Mouse (Mus musculus) C2C12 (cell line): ENCODE results near the gene Brd9. TPM values are rescaled to one million over a fixed set of nuclear protein-coding genes. Genes with fewer than 3 reads are reported as not detected.

Experiments
- H3K27me3 ChIP-seq: one replicate; pipeline ENCODE4 v1.6.1; 2011; ENCODE audit not compliant: control insufficient read depth, insufficient read depth, insufficient read length
- H3K36me3 ChIP-seq: one replicate; pipeline ENCODE4 v1.6.1; 2011; ENCODE audit not compliant: control insufficient read depth, insufficient read depth
- H3K4me3 ChIP-seq: one replicate; pipeline ENCODE4 v1.5.1; 2011; ENCODE audit warnings: mild to moderate bottlenecking, control low read depth; ENCODE audit not compliant: poor library complexity, insufficient read depth, severe bottlenecking
- H3K79me2 ChIP-seq: one replicate; pipeline ENCODE4 v1.6.1; 2011; ENCODE audit not compliant: control insufficient read depth, insufficient read depth
- H3K79me3 ChIP-seq: one replicate; pipeline ENCODE4 v1.6.1; 2011; ENCODE audit warnings: low read depth, control low read depth
- H3ac ChIP-seq: one replicate; pipeline ENCODE3; 2011; ENCODE audit warnings: low read depth; ENCODE audit not compliant: control insufficient read depth, insufficient read length
- CEBPB ChIP-seq: IDR thresholded peaks from one replicate; pipeline ENCODE4 v1.6.1; 2011; ENCODE audit warnings: low read depth, mild to moderate bottlenecking, control low read depth, moderate library complexity
- CTCF ChIP-seq: IDR thresholded peaks from one replicate; pipeline ENCODE4 v1.5.1; 2011; ENCODE audit not compliant: control insufficient read depth, insufficient read depth, insufficient read length
- FOSL1 ChIP-seq: IDR thresholded peaks from one replicate; pipeline ENCODE4 v1.8.0; 2011; ENCODE audit warnings: mild to moderate bottlenecking, low read length; ENCODE audit not compliant: poor library complexity, insufficient read depth, severe bottlenecking
- MAX ChIP-seq: IDR thresholded peaks from one replicate; pipeline ENCODE4 v1.6.1; 2011; ENCODE audit warnings: mild to moderate bottlenecking, control low read depth
- MYOD1 ChIP-seq: IDR thresholded peaks from one replicate; pipeline ENCODE4 v1.6.1; 2011; ENCODE audit warnings: low read depth; ENCODE audit not compliant: control insufficient read depth, insufficient read length
- MYOG ChIP-seq: IDR thresholded peaks from one replicate; pipeline ENCODE4 v1.6.1; 2011; ENCODE audit not compliant: control insufficient read depth, insufficient read length; ENCODE audit errors: extremely low read depth
- USF1 ChIP-seq: IDR thresholded peaks from one replicate; pipeline ENCODE4 v1.6.1; 2011; ENCODE audit warnings: low read depth, mild to moderate bottlenecking, control low read depth, moderate library complexity
- long read RNA-seq, 2 experiments: library from polyadenylated mRNA; unstranded; transcript quantifications; one replicate each; pipeline ENCODE4 v2.0.0; 2019 to 2020
- polyA plus RNA-seq: library from polyadenylated mRNA; unstranded; fragments of >200 nt; fragmentation: generic; extraction: Trizol; gene quantifications from one replicate; pipeline ENCODE4 v1.2.1, GENCODE M21; 2012; ENCODE audit warnings: missing spikeins

Gene Brd9
- 22.7 TPM for polyA plus RNA-seq
- long read RNA-seq, experiment 1, transcript Brd9-206 (16 exons, 2,430 nt) = minor isoform, 5 of 44 reads
- long read RNA-seq, experiment 1, transcript Brd9-201 (16 exons, 2,407 nt) = major isoform, 23 of 44 reads
- long read RNA-seq, experiment 1, partial matches to known transcripts = 10 of 44 reads
- long read RNA-seq, experiment 1, other reads (novel, unspliced or antisense) = 6 of 44 reads
- long read RNA-seq, experiment 2, transcript Brd9-201 (16 exons, 2,407 nt) = major isoform, 65 of 116 reads
- long read RNA-seq, experiment 2, transcript Brd9-206 (16 exons, 2,430 nt) = minor isoform, 15 of 116 reads
- long read RNA-seq, experiment 2, partial matches to known transcripts = 9 of 116 reads
- long read RNA-seq, experiment 2, other reads (novel, unspliced or antisense) = 26 of 116 reads

DNA sequence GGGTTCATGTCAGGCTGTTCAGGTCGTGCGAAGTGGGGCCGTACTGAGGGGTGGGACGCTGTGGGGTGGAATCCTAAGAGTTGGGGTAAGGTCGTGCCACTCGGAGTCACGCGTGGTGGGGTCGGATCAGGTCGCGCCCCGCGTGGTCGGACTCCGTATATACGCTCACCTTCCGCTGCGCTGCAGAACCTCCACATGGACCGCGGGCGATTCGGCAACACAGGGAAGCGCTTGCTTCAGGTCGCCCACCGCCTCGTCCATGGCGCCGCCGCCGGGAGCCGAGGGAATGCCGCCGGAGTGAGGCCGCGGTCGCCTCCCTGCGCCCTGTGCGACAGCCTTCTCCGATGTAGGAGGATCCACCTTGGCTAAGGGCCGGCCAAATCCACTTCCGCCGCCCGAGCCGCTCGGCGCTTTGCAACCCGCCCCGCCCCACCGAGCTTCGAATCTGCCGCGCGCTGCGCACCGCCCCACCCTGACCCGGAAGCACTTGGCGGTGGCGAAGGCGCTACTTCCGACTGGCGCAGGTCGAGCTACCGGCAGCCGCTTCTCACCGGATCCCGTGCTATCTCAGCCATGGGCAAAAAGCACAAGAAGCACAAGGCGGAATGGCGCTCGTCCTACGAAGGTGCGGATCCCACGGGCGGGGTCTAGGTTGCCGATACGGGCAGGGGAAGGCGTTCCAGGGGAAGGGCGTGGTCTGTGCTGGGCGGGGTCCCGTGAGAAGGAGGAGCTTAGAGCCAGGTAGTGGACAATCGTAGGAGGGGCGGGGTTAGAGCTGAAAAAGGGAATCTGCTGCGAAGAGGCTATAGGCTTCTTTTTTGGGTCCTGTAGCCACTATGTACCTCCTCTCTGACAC, at the start of gene Brd9, which contains the start of gene Trip13:
Gene Brd9 (plus strand): TSS at position 491 of the 856 bp plus-strand sequence.
Gene Trip13 (minus strand): TSS at position 464 of the 856 bp plus-strand sequence.
- Histone ChIP-seq H3K27me3 (no peaks in the 10 kb centered on the region), H3ac (peak within 1 kb of the TSS; percentile 100), H3K36me3 (peaks cover 41% of the 10 kb centered on the region), H3K4me3 (peak within 1 kb of the TSS; percentile 79), H3K79me2 (peaks cover 32% of the 10 kb centered on the region), H3K79me3 (peaks cover 11% of the 10 kb centered on the region)
- TF ChIP-seq MAX (peak; percentile 44), CEBPB (no peak), MYOD1 (no peak), FOSL1 (no peak), MYOG (no peak)

DNA sequence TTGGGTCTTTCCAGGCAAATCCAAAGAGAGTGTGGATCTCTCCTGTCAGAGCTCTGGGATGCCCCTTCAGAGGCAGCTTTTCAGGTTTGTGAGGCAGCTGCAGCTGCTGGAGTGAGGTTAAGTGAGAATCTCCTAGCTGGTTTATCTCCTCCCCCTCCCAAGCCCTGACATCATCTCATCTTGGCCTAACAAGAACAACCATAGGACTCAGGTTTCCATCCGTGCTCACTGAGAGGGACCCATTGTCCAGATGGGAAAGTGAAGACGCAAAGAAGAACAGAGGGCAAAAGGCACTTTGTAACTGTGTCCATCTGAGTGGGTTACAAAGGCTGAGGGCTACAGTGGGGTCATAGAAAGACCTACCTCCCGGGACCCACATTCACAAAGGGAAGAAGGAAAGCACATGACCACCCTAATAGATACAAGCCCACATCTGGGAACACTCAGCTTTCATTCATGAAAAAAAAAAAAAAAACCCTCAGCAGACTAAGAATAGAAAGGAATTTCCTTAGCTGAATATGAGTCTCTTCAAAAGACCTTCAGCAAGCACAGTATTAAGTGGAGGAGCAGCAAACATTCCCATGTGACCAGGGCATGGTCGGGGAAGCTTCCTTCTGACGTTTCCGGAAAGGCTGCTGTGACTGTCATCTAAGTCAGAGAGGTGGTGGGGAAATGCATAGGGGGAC, 45.0 kb upstream of the Brd9 start:
- H3K27me3 ChIP-seq = no peaks in the 10 kb centered on the region
- H3K79me3 ChIP-seq = no peaks in the 10 kb centered on the region
- H3K79me2 ChIP-seq = no peaks in the 10 kb centered on the region
- H3ac ChIP-seq = no peak overlapping the region
- no peak overlapping the region for H3K4me3 ChIP-seq
- no peaks in the 10 kb centered on the region for H3K36me3 ChIP-seq
- TF ChIP-seq CTCF (no peak), USF1 (no peak)

DNA sequence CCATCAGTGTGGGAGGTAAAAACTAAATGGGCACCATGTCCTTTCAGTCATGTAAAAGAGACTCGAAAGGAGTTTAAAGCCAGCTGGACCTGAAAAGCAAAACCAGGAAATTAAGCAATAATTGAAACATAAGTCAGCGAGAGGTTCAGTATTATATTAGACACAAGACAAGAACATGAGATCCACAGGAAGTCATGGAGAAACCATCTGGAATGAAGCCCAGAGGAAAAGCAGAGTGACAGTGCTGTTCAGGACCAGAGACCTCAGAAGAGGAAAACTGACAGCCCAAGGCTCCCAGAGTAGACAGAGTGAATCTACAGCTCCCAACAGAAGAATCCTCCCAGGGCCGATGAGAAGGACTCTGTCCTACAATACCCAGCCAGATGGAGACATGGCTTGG, 40.0 kb upstream of the Brd9 start:
- H3ac ChIP-seq = no peak overlapping the region

DNA sequence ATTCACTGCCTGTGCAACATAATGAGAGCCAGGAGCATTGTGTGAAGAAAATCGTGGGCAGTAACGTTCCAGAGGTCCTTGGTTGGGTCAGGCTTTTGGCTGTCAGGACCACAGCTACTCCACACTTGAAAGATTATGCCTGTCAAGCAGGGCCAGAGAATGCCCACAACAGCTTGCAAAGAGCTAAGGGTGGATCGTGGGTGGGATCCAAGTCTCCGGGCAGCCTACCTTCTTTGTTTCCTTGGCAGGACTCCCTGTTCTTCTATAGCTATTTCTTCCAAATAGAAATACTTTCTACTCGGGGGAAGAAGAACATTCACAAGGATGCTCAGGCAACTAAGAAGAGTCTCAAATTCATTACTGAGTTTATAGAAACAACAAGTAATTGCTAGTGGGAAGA, 30.5 kb upstream of the Brd9 start:
- no peaks in the 10 kb centered on the region for H3K27me3 ChIP-seq
- no peak for TF ChIP-seq FOSL1
- TF ChIP-seq CTCF = no peak
- no peak for TF ChIP-seq USF1
- no peak for TF ChIP-seq MYOD1
- TF ChIP-seq MYOG = no peak
- no peak for TF ChIP-seq MAX
- TF ChIP-seq CEBPB = no peak
- no peaks in the 10 kb centered on the region for H3K79me2 ChIP-seq
- no peak overlapping the region for H3K4me3 ChIP-seq
- H3K79me3 ChIP-seq = no peaks in the 10 kb centered on the region
- peaks cover 7% of the 10 kb centered on the region for H3K36me3 ChIP-seq
- no peak overlapping the region for H3ac ChIP-seq

More for the DNA sequence above, 40.0 kb upstream of the Brd9 start:
- no peaks in the 10 kb centered on the region for H3K79me2 ChIP-seq
- no peak for TF ChIP-seq USF1
- TF ChIP-seq MAX = no peak
- no peak for TF ChIP-seq CTCF
- no peak for TF ChIP-seq FOSL1
- no peak for TF ChIP-seq MYOD1
- no peaks in the 10 kb centered on the region for H3K27me3 ChIP-seq
- no peak overlapping the region for H3K4me3 ChIP-seq
- no peaks in the 10 kb centered on the region for H3K79me3 ChIP-seq
- no peaks in the 10 kb centered on the region for H3K36me3 ChIP-seq

DNA sequence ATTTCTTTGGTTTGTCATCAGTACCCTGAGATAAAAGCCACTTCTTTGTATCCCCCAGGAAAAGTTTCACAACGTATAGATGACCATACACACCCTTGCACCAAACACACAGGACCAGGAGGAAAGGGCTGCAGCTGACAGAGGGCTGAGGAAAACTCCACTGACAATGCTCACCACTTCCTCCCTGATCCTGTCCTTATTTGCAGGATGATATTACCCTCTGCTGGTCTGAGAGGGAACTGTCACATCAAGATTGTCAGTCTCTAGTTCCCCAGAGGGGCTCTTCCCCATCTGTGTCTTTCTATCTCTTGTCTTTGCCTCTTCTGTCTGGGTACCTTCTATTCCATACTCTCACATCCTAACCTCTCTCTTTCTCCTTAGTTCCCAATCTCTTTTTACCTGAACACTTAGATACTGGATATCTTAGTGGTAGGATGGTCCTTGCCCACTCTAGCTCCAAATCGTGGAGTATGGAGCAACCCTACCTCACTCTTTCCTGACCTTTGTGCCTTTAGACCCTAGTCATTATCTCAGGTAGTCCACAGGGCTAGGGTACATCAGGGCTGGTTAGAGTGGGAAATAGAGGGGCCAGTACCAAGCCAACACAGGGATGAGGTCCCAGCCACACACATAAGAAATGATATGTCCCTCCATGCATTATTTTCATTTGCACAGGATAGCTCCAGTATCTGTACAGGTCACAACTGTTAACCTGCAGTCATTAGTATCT, 29.8 kb upstream of the Brd9 start:
- H3K27me3 ChIP-seq = no peaks in the 10 kb centered on the region
- H3ac ChIP-seq = no peak overlapping the region
- H3K79me2 ChIP-seq = no peaks in the 10 kb centered on the region
- H3K4me3 ChIP-seq = no peak overlapping the region
- TF ChIP-seq CTCF = no peak
- TF ChIP-seq MAX = no peak
- no peak for TF ChIP-seq FOSL1
- TF ChIP-seq MYOD1 = no peak
- no peak for TF ChIP-seq CEBPB
- no peak for TF ChIP-seq USF1
- TF ChIP-seq MYOG = no peak
- H3K79me3 ChIP-seq = no peaks in the 10 kb centered on the region
- H3K36me3 ChIP-seq = peaks cover 12% of the 10 kb centered on the region
